Mouse (Mus musculus) myocyte (in vitro differentiated cells): ENCODE results near the gene Ddx21. TPM values are rescaled to one million over a fixed set of nuclear protein-coding genes. Genes with fewer than 3 reads are reported as not detected.
A peak's percentile ranks its signal among the peaks of the same experiment; 100 is the strongest.

ENCODE experiments used
- H3K27me3 ChIP-seq: one replicate; pipeline ENCODE4 v1.6.1; 2011; ENCODE audit not compliant: control insufficient read depth, insufficient read depth, insufficient read length
- H3K36me3 ChIP-seq: one replicate; pipeline ENCODE4 v1.6.1; 2011; ENCODE audit not compliant: control insufficient read depth, insufficient read depth
- H3K4me2 ChIP-seq: one replicate; pipeline ENCODE4 v1.6.1; 2011; ENCODE audit warnings: low read depth, control low read depth
- H3K4me3 ChIP-seq: one replicate; pipeline ENCODE4 v1.5.1; 2011; ENCODE audit warnings: mild to moderate bottlenecking, control low read depth, moderate library complexity
- H3K79me2 ChIP-seq: one replicate; pipeline ENCODE4 v1.6.1; 2011; ENCODE audit not compliant: control insufficient read depth, insufficient read depth
- H3ac ChIP-seq: one replicate; pipeline ENCODE4 v1.6.1; 2011; ENCODE audit not compliant: control insufficient read depth, insufficient read length
- CEBPB ChIP-seq: IDR thresholded peaks from 2 replicates; pipeline ENCODE4 v1.6.1; 2011; ENCODE audit warnings: mild to moderate bottlenecking, moderate library complexity; ENCODE audit not compliant: poor library complexity, insufficient read depth, severe bottlenecking
- E2F4 ChIP-seq: IDR thresholded peaks from one replicate; pipeline ENCODE4 v1.6.1; 2011; ENCODE audit warnings: mild to moderate bottlenecking, control low read depth, moderate library complexity; ENCODE audit not compliant: insufficient read depth
- MAX ChIP-seq: IDR thresholded peaks from one replicate; pipeline ENCODE4 v1.6.1; 2011; ENCODE audit warnings: low read depth, mild to moderate bottlenecking, control low read depth
- MYOD1 ChIP-seq, 3 experiments: IDR thresholded peaks; one replicate each; pipeline ENCODE4 v1.6.1; 2011; ENCODE audit warnings: control low read depth in 2 of 3, low read depth in 2 of 3, mild to moderate bottlenecking in 2 of 3, moderate library complexity in 1 of 3; ENCODE audit not compliant: insufficient read length in 2 of 3, control insufficient read depth in 1 of 3
- MYOG ChIP-seq, 3 experiments: IDR thresholded peaks; one replicate each; pipeline ENCODE4 v1.6.1; 2011; ENCODE audit warnings: control low read depth in 2 of 3, low read depth in 2 of 3, mild to moderate bottlenecking in 2 of 3; ENCODE audit not compliant: insufficient read length in 2 of 3, control insufficient read depth in 1 of 3, insufficient read depth in 1 of 3
- POLR2A ChIP-seq: IDR thresholded peaks from one replicate; pipeline ENCODE4 v1.6.1; 2011; ENCODE audit warnings: low read depth, mild to moderate bottlenecking, control low read depth, moderate library complexity; ENCODE audit not compliant: insufficient read length
- POLR2AphosphoS2 ChIP-seq: IDR thresholded peaks from one replicate; pipeline ENCODE4 v1.6.1; 2011; ENCODE audit warnings: low read depth, control low read depth; ENCODE audit not compliant: insufficient read length
- REST ChIP-seq: IDR thresholded peaks from one replicate; pipeline ENCODE4 v1.6.1; 2011; ENCODE audit warnings: mild to moderate bottlenecking, control low read depth, moderate library complexity; ENCODE audit not compliant: insufficient read depth, insufficient read length
- SRF ChIP-seq: IDR thresholded peaks from one replicate; pipeline ENCODE4 v1.6.1; 2011; ENCODE audit warnings: low read depth; ENCODE audit not compliant: control insufficient read depth, insufficient read length
- TCF12 ChIP-seq: IDR thresholded peaks from one replicate; pipeline ENCODE4 v1.6.1; 2011; ENCODE audit warnings: mild to moderate bottlenecking, control low read depth; ENCODE audit not compliant: poor library complexity, insufficient read depth, severe bottlenecking
- TCF3 ChIP-seq: IDR thresholded peaks from one replicate; pipeline ENCODE4 v1.6.1; 2011; ENCODE audit warnings: low read depth, control low read depth; ENCODE audit not compliant: insufficient read length
- USF1 ChIP-seq: IDR thresholded peaks from one replicate; pipeline ENCODE4 v1.6.1; 2011; ENCODE audit warnings: low read depth, mild to moderate bottlenecking, control low read depth, moderate library complexity
- polyA plus RNA-seq: library from polyadenylated mRNA; unstranded; fragments of >200 nt; fragmentation: generic; extraction: Trizol; gene quantifications from one replicate; pipeline ENCODE4 v1.2.1, GENCODE M21; 2012; ENCODE audit warnings: missing spikeins

Gene Ddx21
- polyA plus RNA-seq, 1 experiment, result 33.2 TPM

DNA sequence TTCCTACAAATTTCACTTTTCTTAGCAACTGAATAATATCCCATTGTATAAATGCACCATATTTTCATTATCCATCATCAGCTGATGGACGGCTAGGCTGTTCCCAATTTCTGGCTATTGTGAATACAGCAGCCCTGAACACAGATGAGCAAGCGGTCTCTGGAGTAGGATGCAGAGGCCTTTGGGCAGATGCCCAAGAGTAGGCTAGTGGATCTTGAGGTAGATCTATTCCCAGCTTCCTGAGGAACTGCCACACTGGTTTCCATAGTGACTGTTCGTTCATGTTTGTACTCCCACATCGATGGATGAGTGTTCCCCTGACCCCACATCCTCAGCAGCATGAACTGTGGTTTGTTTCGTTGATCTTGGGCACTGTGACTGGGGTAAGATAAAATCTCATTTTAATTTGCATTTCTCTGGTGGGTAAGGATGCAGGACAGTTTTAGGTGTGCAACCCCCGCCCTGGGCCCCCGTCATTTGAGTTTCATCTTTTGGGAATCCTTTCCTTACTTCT is 51.2 kb downstream of the Ddx21 start:
- H3K27me3 ChIP-seq, result no peaks in the 10 kb centered on the region
- H3K4me3 ChIP-seq, result no peak overlapping the region
- no peak overlapping the region for H3K4me2 ChIP-seq

DNA sequence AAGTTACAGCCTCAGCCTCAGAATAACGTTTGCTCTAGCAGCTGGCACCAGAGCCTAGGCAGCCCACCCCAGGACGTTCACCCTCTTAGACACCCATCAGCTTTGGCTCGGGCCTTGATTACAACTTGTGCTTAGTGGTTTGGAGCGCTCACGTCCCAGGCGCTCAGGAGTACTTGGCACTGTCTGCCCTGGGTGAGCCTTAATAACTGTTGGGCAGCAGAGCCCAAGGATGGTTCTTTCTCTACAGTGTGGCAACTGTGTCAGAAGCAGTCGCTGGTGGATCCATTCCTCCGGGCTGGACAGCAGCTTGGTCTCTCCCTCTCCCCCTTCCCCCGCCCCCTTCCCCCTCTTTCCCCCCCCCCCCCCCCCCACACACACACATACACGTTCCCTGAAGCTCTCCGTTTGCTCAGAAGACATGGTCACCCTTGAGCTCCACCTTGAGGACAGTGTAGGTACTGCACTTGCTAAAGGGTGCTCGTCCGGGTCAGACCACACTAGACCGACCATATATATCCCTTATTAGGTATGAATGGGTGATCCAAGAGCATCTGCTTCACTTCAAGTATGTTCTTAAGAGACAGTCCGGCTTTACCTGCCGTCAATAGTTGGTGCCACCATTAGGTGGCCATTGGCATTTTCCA is 52.4 kb downstream of the Ddx21 start:
- no peak overlapping the region for H3K4me2 ChIP-seq
- H3ac ChIP-seq, result no peak overlapping the region
- no peaks in the 10 kb centered on the region for H3K27me3 ChIP-seq
- no peak overlapping the region for H3K4me3 ChIP-seq
- TF ChIP-seq REST (no peak), CEBPB (no peak), TCF12 (no peak), POLR2AphosphoS2 (no peak)
- no peaks in the 10 kb centered on the region for H3K36me3 ChIP-seq
- no peaks in the 10 kb centered on the region for H3K79me2 ChIP-seq

More for the DNA sequence above, 51.2 kb downstream of the Ddx21 start:
- TF ChIP-seq E2F4 (no peak), MYOD1 (IDR thresholded peaks at IDR 0.05; ENCODE audit: control insufficient read depth in 1 of 3, insufficient read length in 2 of 3, low read depth in 2 of 3) (no peak), TCF12 (no peak), CEBPB (no peak), TCF3 (no peak), REST (no peak), POLR2A (no peak), USF1 (no peak), MYOG (IDR thresholded peaks at IDR 0.05; ENCODE audit: control insufficient read depth in 1 of 3, insufficient read depth in 1 of 3, insufficient read length in 2 of 3, low read depth in 2 of 3) (no peak), POLR2AphosphoS2 (no peak), SRF (no peak), MAX (no peak)
- Histone ChIP-seq H3K36me3 (no peaks in the 10 kb centered on the region), H3ac (no peak overlapping the region), H3K79me2 (no peaks in the 10 kb centered on the region)

DNA sequence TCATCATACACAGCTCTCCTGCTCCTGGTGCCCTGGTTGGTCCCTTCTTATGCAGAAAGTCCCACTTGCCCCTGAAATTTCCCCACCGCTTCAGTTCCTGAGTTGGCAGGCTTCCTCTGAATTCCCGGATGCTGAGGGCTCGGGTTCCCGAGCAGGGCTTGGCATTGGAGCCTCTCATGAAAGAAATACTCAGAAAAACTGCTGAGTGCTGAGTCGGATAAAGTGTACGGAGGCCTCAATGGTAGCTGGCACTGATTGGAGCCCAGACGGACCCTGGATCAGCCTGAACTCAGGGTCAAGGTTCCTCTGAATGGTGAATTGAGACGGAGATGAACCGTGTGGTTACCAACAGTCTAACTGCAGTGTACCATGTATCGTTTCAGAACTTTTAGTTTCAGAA is 55.6 kb downstream of the Ddx21 start:
- Histone ChIP-seq H3K4me2 (peak overlapping the region; percentile 12), H3K27me3 (no peaks in the 10 kb centered on the region), H3K4me3 (no peak overlapping the region), H3K36me3 (no peaks in the 10 kb centered on the region), H3K79me2 (no peaks in the 10 kb centered on the region), H3ac (no peak overlapping the region)
- TF ChIP-seq POLR2A, result no peak
- no peak for TF ChIP-seq MYOD1 (IDR thresholded peaks at IDR 0.05; ENCODE audit: control insufficient read depth in 1 of 3, insufficient read length in 2 of 3, low read depth in 2 of 3)

DNA sequence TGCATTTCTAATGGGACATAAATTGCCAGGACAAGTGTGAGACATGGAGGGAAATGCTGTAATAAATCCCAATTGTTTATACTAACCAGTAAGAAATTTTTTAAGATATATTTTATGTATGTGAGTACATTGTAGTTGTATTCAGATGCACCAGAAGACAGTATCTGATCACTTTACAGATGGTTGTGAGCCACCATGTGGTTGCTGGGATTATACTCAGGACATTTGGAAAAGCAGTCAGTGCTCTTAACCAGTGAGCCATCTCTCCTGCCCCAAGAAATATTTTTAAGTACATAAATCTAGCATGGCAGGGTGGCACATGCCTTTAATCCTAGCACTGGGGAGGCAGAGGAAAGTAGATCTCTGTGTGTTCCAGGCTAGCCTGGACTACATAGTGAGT is 56.3 kb downstream of the Ddx21 start:
- H3K4me2 ChIP-seq, result no peak overlapping the region
- TF ChIP-seq MYOG (IDR thresholded peaks at IDR 0.05; ENCODE audit: control insufficient read depth in 1 of 3, insufficient read depth in 1 of 3, insufficient read length in 2 of 3, low read depth in 2 of 3), result no peak
- TF ChIP-seq TCF12, result no peak
- TF ChIP-seq TCF3, result no peak
- TF ChIP-seq POLR2AphosphoS2, result no peak
- no peak for TF ChIP-seq MYOD1 (IDR thresholded peaks at IDR 0.05; ENCODE audit: control insufficient read depth in 1 of 3, insufficient read length in 2 of 3, low read depth in 2 of 3)
- no peak for TF ChIP-seq SRF
- TF ChIP-seq REST, result no peak
- TF ChIP-seq MAX, result no peak
- TF ChIP-seq CEBPB, result no peak
- TF ChIP-seq E2F4, result no peak
- no peak for TF ChIP-seq USF1
- H3K27me3 ChIP-seq, result no peaks in the 10 kb centered on the region
- H3K4me3 ChIP-seq, result no peak overlapping the region
- H3ac ChIP-seq, result no peak overlapping the region
- H3K79me2 ChIP-seq, result no peaks in the 10 kb centered on the region
- no peaks in the 10 kb centered on the region for H3K36me3 ChIP-seq

DNA sequence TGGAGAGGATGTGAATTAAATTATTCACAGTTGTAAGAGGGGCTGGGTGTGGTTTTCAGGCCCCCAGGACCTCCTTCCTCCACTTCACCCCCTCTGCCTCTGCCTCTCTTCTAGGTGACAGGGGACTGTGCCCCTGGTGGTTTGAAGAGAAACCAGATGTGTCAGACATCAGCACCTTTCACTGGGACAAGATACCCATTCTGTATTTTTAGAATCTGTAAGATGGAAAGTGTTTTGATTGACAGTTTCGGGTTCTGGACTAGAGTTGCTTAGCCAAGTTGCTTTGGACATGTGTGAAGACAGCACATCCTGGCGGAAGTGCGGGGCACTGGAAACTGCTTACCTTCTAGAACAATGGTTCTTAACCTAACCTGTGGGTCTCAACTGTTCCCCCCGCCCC is 57.8 kb downstream of the Ddx21 start:
- no peaks in the 10 kb centered on the region for H3K27me3 ChIP-seq
- H3K4me2 ChIP-seq, result no peak overlapping the region
- H3K79me2 ChIP-seq, result no peaks in the 10 kb centered on the region
- H3K36me3 ChIP-seq, result no peaks in the 10 kb centered on the region
- H3ac ChIP-seq, result no peak overlapping the region
- TF ChIP-seq MYOD1 (IDR thresholded peaks at IDR 0.05; ENCODE audit: control insufficient read depth in 1 of 3, insufficient read length in 2 of 3, low read depth in 2 of 3) (no peak), E2F4 (no peak), POLR2AphosphoS2 (no peak), USF1 (no peak), REST (no peak), CEBPB (no peak), POLR2A (no peak)
- H3K4me3 ChIP-seq, result no peak overlapping the region
